Mouse (Mus musculus): ENCODE measurements at regions not wholly inside any gene's neighbourhood (a gene's known extent, or its start where the extent isn't known, plus 50 kb on each side); places are given as distances from the start of the nearest gene placed in this dataset.

GRCm38 (mm10) chr1:92250594-92251463 is 55.3 kb upstream of the Hdac4 start:
- DNase-seq (ENCODE audit: low read depth, low spot score) = no peak
- TF ChIP-seq CTCF (IDR thresholded peaks at IDR 0.05) = no peak
- no peak for ATAC-seq
- ChIA-PET POLR2A (no interaction called here), CTCF (interaction anchor here (1.3 kb wide), 1 partner anchor 14 kb away, joined by 4 read pairs; no protein-coding TSS in a partner anchor)
- in situ Hi-C loops (cut with MboI; ENCODE audit: low pct_unique_long_range_greater_than_20kb) = no loop called here
- no peaks in the 10 kb centered on the region for H3K27me3 ChIP-seq

Measured in Patski (cell line).